Mouse (Mus musculus) erythroblast, embryonic 14.5 days (primary cell): ENCODE data around the gene Pfkfb2.

ENCODE experiments used
- GATA1 ChIP-seq: IDR thresholded peaks from 2 replicates; pipeline ENCODE4 v1.6.1; 2012; ENCODE audit warnings: low read length, inconsistent platforms, mixed read lengths
- TAL1 ChIP-seq: IDR thresholded peaks from 3 replicates; pipeline ENCODE4 v1.6.1; 2012; ENCODE audit warnings: low read length, inconsistent platforms, mixed read lengths

GRCm38 (mm10) chr1:130681075-130681474 is 48.0 kb downstream of the Pfkfb2 start:
- no peak for TF ChIP-seq TAL1
- TF ChIP-seq GATA1, result no peak
